Mouse (Mus musculus) kidney, adult 18-20 months (tissue): Measurements from ENCODE around the gene Cd48.
"Not testable (repeated sequence)": the region's sequence is repeated elsewhere in the genome, so short reads cannot be mapped to it uniquely, and the experiment has no call there.

Source experiments
- DNase-seq: peaks from one replicate; pipeline ENCODE4 v3.0.0; 2021

The Cd48 gene

DNA sequence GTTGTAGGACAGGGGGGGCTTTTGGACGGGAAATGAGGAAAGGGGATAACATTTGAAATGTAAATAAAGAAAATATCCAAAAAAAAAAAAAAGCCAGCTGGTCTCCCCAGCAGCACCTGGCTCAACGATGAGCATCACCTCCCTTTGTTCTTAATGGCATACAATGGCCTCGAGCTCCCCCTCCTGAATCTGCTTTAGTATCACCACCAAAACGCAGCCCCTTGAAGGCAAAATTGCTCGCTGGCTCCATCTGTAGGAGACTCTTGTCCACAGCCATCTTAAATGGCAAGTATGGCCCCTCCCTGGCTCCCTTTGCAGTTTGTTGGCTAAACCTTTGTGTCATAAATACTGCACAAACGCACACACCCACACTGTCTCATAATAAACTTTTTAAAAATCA, 17.2 kb downstream of the Cd48 start:
- DNase-seq = no peak

DNA sequence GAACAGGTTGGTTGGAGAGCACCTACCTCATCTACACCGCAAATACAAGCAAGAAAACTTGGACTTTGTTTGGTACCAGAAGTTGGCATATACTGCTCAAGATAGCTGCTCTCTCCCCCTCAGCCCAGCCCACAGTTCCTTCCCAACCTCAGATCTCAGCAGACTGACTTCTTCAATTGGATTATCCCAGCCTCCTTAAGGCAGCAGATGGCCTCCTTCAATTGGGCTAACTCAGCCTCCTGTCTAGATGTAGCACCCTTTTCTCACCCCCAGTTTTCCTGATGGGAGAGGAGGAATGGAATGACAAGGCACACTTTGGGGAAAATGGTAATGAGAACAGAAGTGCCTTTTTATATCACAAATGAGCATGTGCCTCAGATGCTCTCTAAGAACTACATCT, 31.9 kb downstream of the Cd48 start:
- DNase-seq = not testable (repeated sequence)

DNA sequence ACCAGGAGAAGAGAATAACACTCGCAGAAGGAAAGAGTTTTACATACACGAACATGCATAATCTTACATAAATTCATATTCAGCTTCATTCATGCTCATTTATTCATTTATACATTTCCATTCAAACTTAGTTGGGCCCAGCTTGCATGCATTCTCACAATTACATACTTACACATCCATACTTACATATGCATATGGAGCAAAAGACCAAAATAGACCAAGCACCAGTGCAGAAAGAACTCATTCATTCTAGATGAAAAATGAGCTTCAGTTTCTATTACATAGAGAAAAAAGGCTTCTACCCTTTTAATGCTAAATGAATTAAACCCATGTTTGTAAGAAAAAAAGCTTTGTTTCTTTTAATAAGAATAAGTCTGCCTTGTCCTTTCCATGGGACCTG, 33.6 kb downstream of the Cd48 start:
- no peak for DNase-seq

DNA sequence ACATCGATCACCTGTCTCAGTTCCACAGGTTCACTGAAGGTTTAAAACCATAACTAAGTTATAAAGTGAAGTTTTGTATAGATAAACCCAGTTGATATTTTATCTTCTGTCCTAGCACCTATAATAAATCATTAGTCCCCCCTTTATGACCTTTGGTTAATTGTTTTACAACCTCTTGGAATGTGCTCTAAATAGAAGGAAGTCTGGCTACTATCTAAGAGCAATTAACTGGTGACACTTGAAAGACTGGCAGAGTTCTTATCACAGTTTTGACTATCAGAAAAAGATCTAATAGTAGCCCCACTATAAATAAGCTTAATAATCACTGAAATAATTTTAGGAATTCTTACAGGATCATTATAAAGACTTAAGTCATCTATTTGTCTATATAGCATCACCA, 34.4 kb downstream of the Cd48 start:
- DNase-seq = no peak

DNA sequence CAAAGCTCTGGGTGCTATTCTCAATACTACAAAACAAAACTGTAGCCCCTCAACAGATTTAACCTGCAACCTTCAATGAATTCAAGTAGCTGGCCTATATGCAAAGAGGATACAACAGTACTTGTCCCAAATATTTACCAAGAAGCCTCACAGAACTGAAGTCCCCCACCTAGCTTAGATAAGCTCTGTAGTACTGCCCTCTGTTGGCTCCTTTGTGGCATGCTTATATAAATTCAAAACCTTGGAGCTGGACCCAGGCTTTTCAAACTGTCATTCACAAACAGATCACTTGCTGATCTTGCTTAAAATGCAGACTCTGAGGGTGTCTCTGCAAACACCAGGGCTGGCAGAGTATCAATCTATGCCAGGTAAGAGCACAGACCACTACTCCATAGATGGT, 49.4 kb downstream of the Cd48 start:
- DNase-seq = no peak

DNA sequence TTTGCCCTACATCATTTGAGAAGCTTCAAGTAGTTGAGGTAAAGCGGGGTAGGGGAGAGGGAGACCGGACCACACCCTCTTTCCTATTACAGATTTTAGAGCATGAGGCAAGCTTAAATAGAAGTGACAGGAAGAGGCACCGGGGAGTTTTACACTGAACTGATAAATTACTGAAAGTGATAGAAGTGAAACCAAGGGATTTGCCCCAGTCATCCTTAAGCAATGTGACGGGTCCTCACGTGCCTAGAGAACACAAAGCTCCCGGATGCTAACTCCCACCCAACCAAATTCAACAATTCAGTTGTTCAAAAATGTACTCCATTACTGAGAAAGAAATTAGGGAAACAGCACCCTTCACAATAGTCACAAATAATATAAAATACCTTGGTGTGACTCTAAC, 53.1 kb downstream of the Cd48 start:
- no peak for DNase-seq

DNA sequence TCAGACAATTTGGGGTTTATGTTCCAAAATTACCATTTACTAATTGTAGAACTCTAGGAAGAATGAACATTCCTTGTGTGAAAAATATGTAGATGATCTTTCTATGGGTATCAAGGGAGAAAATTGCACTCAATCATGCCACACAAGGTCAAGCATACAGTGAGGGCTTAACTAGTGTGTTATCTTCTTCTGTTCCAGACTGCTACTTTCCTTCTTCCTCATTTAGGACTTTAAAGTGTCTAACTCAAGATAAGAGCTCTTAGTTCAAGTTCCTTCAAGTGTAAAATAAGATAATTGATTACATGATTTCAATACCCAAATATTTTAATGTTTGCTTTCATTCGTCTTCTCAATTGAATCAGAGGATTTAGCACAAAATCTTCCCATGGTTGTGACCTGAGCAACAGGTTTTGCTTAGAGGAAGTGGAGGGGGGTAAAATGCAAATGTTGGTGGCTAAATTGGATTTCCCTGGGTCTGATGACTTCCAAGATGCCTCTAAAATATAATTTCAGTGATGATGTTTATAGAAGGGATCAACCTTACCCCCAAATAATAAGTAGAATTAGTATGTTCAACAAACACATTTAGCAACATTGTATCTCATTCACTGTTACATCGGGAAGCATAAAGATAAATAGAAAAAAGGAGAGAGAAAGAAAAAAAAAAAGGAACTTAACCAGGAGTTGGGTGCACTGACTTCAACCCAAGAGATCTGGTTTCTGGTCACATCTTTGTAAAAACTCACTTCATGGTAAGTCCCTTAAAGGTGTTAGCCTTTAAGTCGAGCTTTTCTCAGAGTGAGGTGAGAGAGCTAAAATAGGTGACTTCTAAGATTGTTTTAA, 66.5 kb downstream of the Cd48 start:
- no peak for DNase-seq
